Mouse (Mus musculus) neural tube, embryonic 11.5 days (tissue): ENCODE measurements around the gene Snrpf. TPM values are rescaled to one million over a fixed set of nuclear protein-coding genes. Genes with fewer than 3 reads are reported as not detected.

Experiments
- ATAC-seq: fragments of 200-750 bp; cut with Nextera tagmentation; 2 replicates; pipeline ENCODE4 v1.8.0; 2017; ENCODE audit warnings: moderate number of reproducible peaks, mild to moderate bottlenecking, moderate TSS enrichment, moderate library complexity; ENCODE audit not compliant: insufficient read depth, low FRiP score, low TSS enrichment
- DNase-seq: peaks from one replicate; pipeline ENCODE4 v3.0.0-alpha.2; 2015; ENCODE audit warnings: low spot score
- H3K27ac ChIP-seq: fragments of 300-500 bp; sonication (generic); 2 replicates; pipeline ENCODE4 v1.5.1; 2014; ENCODE audit warnings: low read depth, mild to moderate bottlenecking, low read length
- H3K27me3 ChIP-seq: fragments of 300-500 bp; sonication (generic); 2 replicates; pipeline ENCODE4 v1.6.1; 2014; ENCODE audit warnings: mild to moderate bottlenecking, low read length, mixed read lengths; ENCODE audit not compliant: control insufficient read depth, insufficient read depth
- H3K36me3 ChIP-seq: fragments of 300-500 bp; sonication (generic); 2 replicates; pipeline ENCODE4 v1.6.1; 2014; ENCODE audit warnings: mild to moderate bottlenecking, low read length, moderate library complexity, mixed read lengths; ENCODE audit not compliant: control insufficient read depth, insufficient read depth
- H3K4me1 ChIP-seq: fragments of 300-500 bp; sonication (generic); 2 replicates; pipeline ENCODE4 v1.6.1; 2014; ENCODE audit warnings: low read length, mixed read lengths; ENCODE audit not compliant: control insufficient read depth, insufficient read depth
- H3K4me2 ChIP-seq: fragments of 300-500 bp; sonication (generic); 2 replicates; pipeline ENCODE4 v1.6.1; 2014; ENCODE audit warnings: low read depth, mild to moderate bottlenecking, moderate library complexity
- H3K4me3 ChIP-seq: fragments of 300-500 bp; sonication (generic); 2 replicates; pipeline ENCODE4 v1.5.1; 2014; ENCODE audit warnings: low read depth, low read length
- H3K9ac ChIP-seq: fragments of 300-500 bp; sonication (generic); 2 replicates; pipeline ENCODE4 v1.6.1; 2014; ENCODE audit warnings: mild to moderate bottlenecking, low read length
- H3K9me3 ChIP-seq: fragments of 300-500 bp; sonication (generic); 2 replicates; pipeline ENCODE4 v1.6.1; 2016; ENCODE audit warnings: low read length; ENCODE audit not compliant: control insufficient read depth
- WGBS: fragments of 180-500 bp; shearing (Covaris S2); extraction: QIAGEN DNeasy Blood & Tissue Kit; methylation state at CpG from one replicate; pipeline ENCODE4 v1.1.7; 2014; 5-methylcytosine and 5-hydroxymethylcytosine counted together
- polyA plus RNA-seq: library from polyadenylated mRNA; unstranded; fragments of >200 nt; fragmentation: Nextera tagmentation; extraction: Ambion mirVana; gene quantifications from 2 replicates; pipeline ENCODE4 v1.2.1, GENCODE M21; 2014

The Snrpf gene
- polyA plus RNA-seq, 1 experiment from 2014 or later = 139 TPM

DNA sequence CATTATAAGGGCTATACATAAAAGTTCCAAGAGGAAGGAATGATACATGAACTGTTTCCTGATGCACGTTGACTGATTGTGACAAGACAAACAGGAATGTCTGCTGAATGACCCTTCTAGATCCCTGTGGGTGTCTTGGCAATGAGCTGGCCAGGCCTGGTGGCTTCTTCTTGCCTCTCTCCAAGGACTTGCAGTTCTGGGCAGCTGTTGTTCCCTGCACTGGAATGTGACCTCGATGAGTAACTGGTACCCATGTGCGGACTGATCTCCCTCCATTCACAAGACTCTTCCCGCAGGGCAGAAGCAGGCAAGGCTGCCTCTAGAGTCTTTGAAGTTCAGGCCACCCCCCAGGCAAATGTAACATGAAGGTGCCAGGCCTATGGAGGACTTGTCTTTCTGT is 6.3 kb upstream of the Snrpf start:
- no peak overlapping the region for H3K4me2 ChIP-seq
- no peak overlapping the region for H3K27ac ChIP-seq
- H3K4me3 ChIP-seq = no peak overlapping the region
- no peaks in the 10 kb centered on the region for H3K27me3 ChIP-seq
- 68% methylated on average over 4 of the region's 4 CpGs for WGBS
- ATAC-seq (no peak), DNase-seq (no peak)
- no peak overlapping the region for H3K9ac ChIP-seq
- H3K36me3 ChIP-seq = no peaks in the 10 kb centered on the region
- H3K9me3 ChIP-seq = no peaks in the 10 kb centered on the region
- no peaks in the 10 kb centered on the region for H3K4me1 ChIP-seq

DNA sequence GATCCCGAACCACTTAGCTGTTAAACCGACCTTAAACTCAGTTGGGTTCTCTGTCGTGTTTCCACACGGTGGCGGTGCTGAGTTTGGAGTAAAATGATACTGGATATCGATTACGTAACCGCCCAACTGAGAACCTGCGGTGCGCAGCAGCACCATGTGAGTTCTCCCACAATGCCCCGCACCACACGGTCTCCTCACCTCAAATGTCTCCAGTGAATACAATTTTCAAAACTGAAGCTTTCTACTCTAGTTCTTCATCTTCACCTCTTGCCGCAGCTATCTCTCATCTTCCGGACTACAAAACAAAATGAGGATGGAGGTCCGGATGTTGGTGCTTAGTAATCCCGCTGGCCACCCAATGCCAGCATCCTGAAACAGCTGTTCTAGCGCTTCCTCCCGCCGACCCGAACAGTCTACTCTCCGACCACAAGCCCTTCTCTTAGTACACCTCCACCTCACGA is 4.5 kb upstream of the Snrpf start:
- ATAC-seq = peak; percentile 68; the same call in 1 of the 2 replicates

GRCm38 (mm10) chr10:93592456-93592855 is 3.0 kb upstream of the Snrpf start:
- H3K9me3 ChIP-seq = no peaks in the 10 kb centered on the region
- H3K4me1 ChIP-seq = peaks cover 11% of the 10 kb centered on the region; the same call in 1 of the 2 replicates
- H3K27ac ChIP-seq = no peak overlapping the region
- H3K4me3 ChIP-seq = no peak overlapping the region
- H3K9ac ChIP-seq = no peak overlapping the region
- H3K36me3 ChIP-seq = no peaks in the 10 kb centered on the region
- no peaks in the 10 kb centered on the region for H3K27me3 ChIP-seq
- ATAC-seq (no peak), DNase-seq (peak; percentile 19)
- 53% methylated on average over 12 of the region's 12 CpGs for WGBS
- no peak overlapping the region for H3K4me2 ChIP-seq

More for the DNA sequence above, 4.5 kb upstream of the Snrpf start:
- DNase-seq = peak; percentile 90
- Histone ChIP-seq H3K36me3 (no peaks in the 10 kb centered on the region), H3K9me3 (no peaks in the 10 kb centered on the region), H3K4me2 (peak overlapping the region; percentile 64), H3K4me1 (no peaks in the 10 kb centered on the region), H3K9ac (peak overlapping the region; percentile 56), H3K4me3 (peak overlapping the region; percentile 29), H3K27me3 (no peaks in the 10 kb centered on the region), H3K27ac (no peak overlapping the region)
- WGBS = 3% methylated on average over 22 of the region's 22 CpGs

GRCm38 (mm10) chr10:93588796-93589195 is 710 bp downstream of the Snrpf start:
- Histone ChIP-seq H3K9ac (peak overlapping the region; percentile 93), H3K27ac (peak overlapping the region; percentile 74), H3K4me1 (peaks cover 11% of the 10 kb centered on the region; the same call in 1 of the 2 replicates), H3K4me2 (peak overlapping the region; percentile 89), H3K9me3 (no peaks in the 10 kb centered on the region), H3K36me3 (no peaks in the 10 kb centered on the region), H3K4me3 (peak overlapping the region; percentile 68), H3K27me3 (no peaks in the 10 kb centered on the region)
- ATAC-seq (no peak), DNase-seq (no peak)
- WGBS = 1% methylated on average over 11 of the region's 11 CpGs

DNA sequence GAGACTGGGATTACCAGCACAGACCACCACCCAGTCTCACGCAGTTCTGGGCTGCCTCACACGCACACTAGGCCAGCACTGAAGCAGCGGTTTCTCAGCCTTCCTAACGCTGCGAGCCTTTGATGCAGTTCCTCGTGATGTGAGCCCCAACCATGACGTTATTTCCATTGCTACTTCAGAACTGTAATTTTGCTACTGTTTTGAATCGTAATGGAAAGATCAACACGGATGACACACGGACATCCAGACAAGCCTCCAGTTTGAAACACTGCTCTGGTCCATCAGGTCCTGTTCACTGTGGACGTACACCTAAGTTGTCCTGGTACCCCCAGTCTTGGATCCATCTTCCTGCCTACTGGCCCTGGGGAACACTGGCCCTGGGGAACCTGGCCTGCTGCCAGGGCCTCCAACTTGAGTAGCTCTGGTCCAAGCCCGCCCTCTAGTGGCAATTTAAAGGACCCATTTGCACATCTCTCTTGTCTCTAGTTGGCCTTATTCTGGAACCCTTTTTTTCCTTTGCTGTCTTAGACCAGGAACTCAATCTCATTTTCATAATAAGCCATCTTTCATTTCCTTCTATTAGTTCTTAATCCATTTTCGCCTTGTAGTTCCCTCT is 12.1 kb downstream of the Snrpf start:
- Histone ChIP-seq H3K4me2 (no peak overlapping the region), H3K27ac (no peak overlapping the region), H3K4me3 (no peak overlapping the region), H3K27me3 (no peaks in the 10 kb centered on the region), H3K9ac (no peak overlapping the region), H3K36me3 (no peaks in the 10 kb centered on the region), H3K9me3 (no peaks in the 10 kb centered on the region), H3K4me1 (no peaks in the 10 kb centered on the region)
- ATAC-seq (0 out of 2 replicates have a peak, but pooled peaks have one; percentile 41), DNase-seq (peak; percentile 75)
- 76% methylated on average over 13 of the region's 13 CpGs for WGBS

DNA sequence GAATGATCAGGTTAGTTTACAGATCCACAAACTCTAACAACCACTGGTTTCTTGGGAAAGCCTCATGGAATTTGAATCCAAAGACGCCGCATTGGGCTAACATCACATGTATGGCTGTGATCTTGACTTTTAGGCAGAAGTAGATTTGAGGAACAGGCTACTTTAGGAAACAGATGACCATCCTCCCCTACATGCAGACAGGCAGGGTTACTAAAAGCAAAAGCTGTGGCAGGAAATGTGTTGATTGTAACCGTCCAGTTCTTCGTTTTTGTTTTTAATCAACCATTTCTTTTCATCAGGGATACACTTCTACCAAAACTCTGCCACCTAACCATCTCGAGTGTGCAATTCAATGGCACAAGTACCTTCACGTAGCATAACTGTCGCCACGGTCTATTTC is 13.5 kb downstream of the Snrpf start:
- Histone ChIP-seq H3K9ac (no peak overlapping the region), H3K4me1 (no peaks in the 10 kb centered on the region), H3K27me3 (no peaks in the 10 kb centered on the region), H3K4me2 (no peak overlapping the region), H3K9me3 (no peaks in the 10 kb centered on the region), H3K4me3 (no peak overlapping the region), H3K27ac (no peak overlapping the region), H3K36me3 (no peaks in the 10 kb centered on the region)
- WGBS = 91% methylated on average over 8 of the region's 8 CpGs
- DNase-seq (no peak), ATAC-seq (no peak)

DNA sequence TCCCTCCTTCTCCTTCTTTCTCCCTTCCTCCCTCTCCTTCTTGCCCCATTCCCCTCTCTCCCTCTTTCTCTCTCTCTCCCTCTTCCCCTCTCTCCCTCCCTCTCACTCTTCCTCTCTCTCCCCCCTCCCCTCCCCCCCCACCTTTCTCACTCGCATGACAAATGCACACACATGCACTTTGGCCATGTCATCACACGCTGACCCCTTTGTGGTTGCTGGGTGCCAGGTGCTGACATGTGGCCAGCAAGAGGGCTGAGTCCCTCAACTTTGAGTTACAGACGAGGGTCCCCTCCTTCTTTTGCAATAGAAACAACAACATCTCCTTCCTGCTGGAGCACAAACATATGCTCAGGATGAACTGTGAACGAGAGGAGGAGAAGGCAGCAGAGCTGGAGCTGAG is 14.5 kb downstream of the Snrpf start:
- no peak overlapping the region for H3K9ac ChIP-seq
- H3K9me3 ChIP-seq = no peaks in the 10 kb centered on the region
- no peak overlapping the region for H3K27ac ChIP-seq
- H3K27me3 ChIP-seq = no peaks in the 10 kb centered on the region
- no peak overlapping the region for H3K4me3 ChIP-seq
- no peak overlapping the region for H3K4me2 ChIP-seq
- DNase-seq (no peak), ATAC-seq (no peak)
- H3K4me1 ChIP-seq = no peaks in the 10 kb centered on the region
- H3K36me3 ChIP-seq = no peaks in the 10 kb centered on the region
- WGBS = 64% methylated on average over 4 of the region's 4 CpGs

- WGBS = 62% methylated on average over 2 of the region's 2 CpGs
- Histone ChIP-seq H3K9ac (no peak overlapping the region), H3K4me1 (no peaks in the 10 kb centered on the region), H3K27me3 (no peaks in the 10 kb centered on the region), H3K4me2 (no peak overlapping the region), H3K36me3 (no peaks in the 10 kb centered on the region), H3K27ac (no peak overlapping the region), H3K9me3 (no peaks in the 10 kb centered on the region), H3K4me3 (no peak overlapping the region)
- ATAC-seq (no peak), DNase-seq (no peak)
Observed at GRCm38 (mm10) chr10:93572209-93572608, 17.3 kb downstream of the Snrpf start.

DNA sequence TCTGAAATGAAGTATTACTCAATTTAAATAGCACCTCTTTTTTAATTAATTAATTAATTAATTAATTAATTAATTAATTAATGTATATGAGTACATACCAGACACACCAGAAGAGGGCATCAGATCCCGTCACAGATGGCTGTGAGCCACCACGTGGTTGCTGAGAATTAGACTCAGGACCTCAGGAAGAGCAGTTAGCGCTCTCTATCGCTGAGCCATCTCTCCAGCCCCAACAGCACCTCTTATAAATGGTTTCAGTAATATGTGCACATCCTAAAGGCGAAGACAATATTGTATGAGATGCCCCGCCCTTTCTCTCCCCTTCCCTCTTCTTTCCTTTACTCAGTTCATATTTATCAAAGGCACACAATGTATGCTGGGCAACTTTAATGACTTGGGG is 20.8 kb downstream of the Snrpf start:
- H3K4me1 ChIP-seq = no peaks in the 10 kb centered on the region
- ATAC-seq (no peak), DNase-seq (no peak)
- H3K4me2 ChIP-seq = no peak overlapping the region
- H3K27me3 ChIP-seq = no peaks in the 10 kb centered on the region
- H3K27ac ChIP-seq = no peak overlapping the region
- H3K9ac ChIP-seq = no peak overlapping the region
- WGBS = 89% methylated on average over 6 of the region's 6 CpGs
- H3K9me3 ChIP-seq = no peaks in the 10 kb centered on the region
- H3K4me3 ChIP-seq = no peak overlapping the region
- H3K36me3 ChIP-seq = no peaks in the 10 kb centered on the region
